Comparison of ENCODE assay signal across 21 mouse cellular contexts in the genomic region with DNA sequence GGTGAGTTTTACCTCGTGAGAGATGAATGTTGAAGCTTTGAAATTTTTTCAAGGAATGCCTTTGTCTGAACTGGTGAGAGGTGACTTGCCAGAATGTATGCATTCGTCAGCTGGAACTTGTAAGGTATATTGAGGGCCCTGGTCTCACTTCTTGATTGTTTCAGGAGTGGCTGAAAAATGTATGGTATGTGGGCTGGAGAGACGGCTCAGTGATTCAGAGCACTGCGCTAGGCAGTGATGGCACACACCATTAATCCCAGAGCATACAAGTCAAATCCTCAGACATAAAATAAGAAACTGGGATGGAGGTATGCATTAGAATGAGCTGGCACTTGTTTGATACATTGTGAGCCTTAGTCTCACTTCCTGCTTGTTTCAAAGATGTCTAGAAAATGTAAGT. TPM values are rescaled to one million over a fixed set of nuclear protein-coding genes. Genes with fewer than 3 reads are reported as not detected.
"Had no signal": no experiment of that assay in that cellular context is flagged by ENCODE, and none has a peak within 500 bp of the region (broad histone marks: within the 10 kb centered on the region; RNA-seq: fewer than 3 reads in every experiment).

No protein-coding gene starts in this region.

- H3K9me3 ChIP-seq: limb, embryonic 12.5 days; limb, embryonic 15.5 days; lung, embryonic 15.5 days had no signal

- H3K9ac ChIP-seq: limb, embryonic 12.5 days; limb, embryonic 15.5 days; liver, embryonic 14.5 days; liver, postnatal 0 days; lung, embryonic 15.5 days had no signal

- H3K4me2 ChIP-seq: limb, embryonic 12.5 days; limb, embryonic 15.5 days; liver, embryonic 11.5 days; lung, embryonic 15.5 days had no signal

- ATAC-seq: intestine, postnatal 0 days; liver, postnatal 0 days had no signal

- DNase-seq: kidney, adult 2 months; left cerebral cortex, postnatal 4 days; liver, postnatal 0 days; midbrain, embryonic 14.5 days; thymus, adult 18-20 months; thymus, postnatal 36 days had no signal

- H3K4me3 ChIP-seq: limb, embryonic 12.5 days; limb, embryonic 15.5 days; lung, embryonic 15.5 days had no signal

- H3K27ac ChIP-seq: limb, embryonic 12.5 days; limb, embryonic 15.5 days; liver, embryonic 14.5 days; macrophage had no signal

- H3K4me1 ChIP-seq: limb, embryonic 12.5 days; limb, embryonic 15.5 days; lung, embryonic 15.5 days had no signal

- H3K27me3 ChIP-seq: limb, embryonic 12.5 days; limb, embryonic 15.5 days; lung, embryonic 15.5 days had no signal

RNA-seq across cellular contexts. Expression of a gene that starts 46.2 kb away (rescaled TPM):
- polyA plus RNA-seq: intestine, embryonic 14.5 days; intestine, postnatal 0 days; kidney, adult 2 months; limb, embryonic 12.5 days; liver, embryonic 11.5 days; liver, embryonic 14.5 days; liver, postnatal 0 days; lung, embryonic 15.5 days; macrophage; midbrain, embryonic 14.5 days; midbrain, postnatal 0 days; neural tube, embryonic 11.5 days; neural tube, embryonic 14.5 days; small intestine, adult 2 months; stomach, embryonic 16.5 days; testis, adult 2 months; urinary bladder, adult 2 months had no signal
